Mouse (Mus musculus) olfactory bulb, adult 2 months (tissue): ENCODE data around the gene Nipal4.

Experiments
- CTCF ChIP-seq: fragments of 200-500 bp; IDR thresholded peaks from 2 replicates; pipeline ENCODE4 v1.5.1; 2012; ENCODE audit warnings: low read depth, mild to moderate bottlenecking, low read length, moderate library complexity; ENCODE audit not compliant: insufficient read depth
- POLR2A ChIP-seq: fragments of 200-500 bp; IDR thresholded peaks from 2 replicates; pipeline ENCODE4 v1.6.1; 2012; ENCODE audit warnings: mild to moderate bottlenecking, low read depth, low read length, moderate library complexity; ENCODE audit not compliant: insufficient read depth

GRCm38 (mm10) chr11:46128548-46128945 lies 37.8 kb downstream of the Nipal4 start:
- TF ChIP-seq CTCF, result peak; percentile 47; the same call in 1 of the 2 replicates
- no peak for TF ChIP-seq POLR2A
